Mouse (Mus musculus): ENCODE results near the gene Nccrp1. TPM values are rescaled to one million over a fixed set of nuclear protein-coding genes. Genes with fewer than 3 reads are reported as not detected.
A peak's percentile ranks its signal among the peaks of the same experiment; 100 is the strongest.

Gene Nccrp1
- polyA plus RNA-seq, 1 experiment from 2014 or later = not detected

DNA sequence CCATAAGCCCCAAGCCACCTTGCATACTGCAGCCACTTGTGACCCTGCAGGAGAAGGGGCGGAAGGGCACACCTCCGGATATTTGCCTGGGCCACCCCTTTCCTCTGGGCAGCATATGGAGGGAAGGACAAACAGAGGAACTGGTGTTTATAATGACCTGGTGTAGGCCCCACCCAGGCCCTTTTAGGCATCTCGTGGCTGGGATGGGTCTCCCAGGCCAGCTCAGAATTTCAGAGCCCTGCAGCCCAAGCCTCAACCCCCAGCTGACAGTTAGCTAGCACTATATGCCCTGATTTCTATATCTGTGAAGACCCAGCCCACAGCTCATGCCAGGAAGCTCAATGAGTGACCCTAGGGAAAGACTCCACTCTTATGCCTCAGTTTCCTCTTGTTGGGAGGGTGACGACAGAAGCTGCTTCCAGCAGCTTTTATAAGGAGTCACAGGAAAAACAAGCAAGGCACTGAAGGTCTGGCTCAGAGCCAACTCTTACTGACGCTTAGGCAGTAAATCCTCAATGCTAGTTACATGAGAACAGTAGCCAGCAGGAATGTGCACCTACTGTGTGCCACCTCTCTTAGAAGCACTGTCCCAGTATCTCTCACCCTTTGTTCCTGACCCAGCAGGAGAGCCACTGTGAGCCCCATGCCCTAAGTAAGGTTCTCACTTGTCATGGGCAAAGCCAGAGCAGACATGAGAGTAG, 24.1 kb upstream of the Nccrp1 start:
- H3K4me2 ChIP-seq (replicated peaks; ENCODE audit: low read depth) = peak overlapping the region; percentile 48
- peaks cover 33% of the 10 kb centered on the region for H3K36me3 ChIP-seq (ENCODE audit: control insufficient read depth, insufficient read depth)
- H3K27ac ChIP-seq (ENCODE audit: low read depth, low read length) = peak overlapping the region; percentile 76
- no peak overlapping the region for H3K4me3 ChIP-seq (ENCODE audit: low read depth, low read length)
- H3K9me3 ChIP-seq (ENCODE audit: control insufficient read depth) = no peaks in the 10 kb centered on the region
- TF ChIP-seq CTCF (IDR thresholded peaks at IDR 0.05; ENCODE audit: low read depth) = no peak
- H3K27me3 ChIP-seq (replicated peaks; ENCODE audit: control insufficient read depth, insufficient read depth, low read length) = no peaks in the 10 kb centered on the region
- WGBS = 19% methylated on average over 5 of the region's 5 CpGs
- H3K9ac ChIP-seq (ENCODE audit: low read depth, low read length) = no peak overlapping the region
- ATAC-seq = peak; percentile 2; the same call in 1 of the 2 replicates
- peaks cover 16% of the 10 kb centered on the region; the same call in 1 of the 2 replicates for H3K4me1 ChIP-seq (replicated peaks; ENCODE audit: control insufficient read depth, insufficient read depth, low read length)

DNA sequence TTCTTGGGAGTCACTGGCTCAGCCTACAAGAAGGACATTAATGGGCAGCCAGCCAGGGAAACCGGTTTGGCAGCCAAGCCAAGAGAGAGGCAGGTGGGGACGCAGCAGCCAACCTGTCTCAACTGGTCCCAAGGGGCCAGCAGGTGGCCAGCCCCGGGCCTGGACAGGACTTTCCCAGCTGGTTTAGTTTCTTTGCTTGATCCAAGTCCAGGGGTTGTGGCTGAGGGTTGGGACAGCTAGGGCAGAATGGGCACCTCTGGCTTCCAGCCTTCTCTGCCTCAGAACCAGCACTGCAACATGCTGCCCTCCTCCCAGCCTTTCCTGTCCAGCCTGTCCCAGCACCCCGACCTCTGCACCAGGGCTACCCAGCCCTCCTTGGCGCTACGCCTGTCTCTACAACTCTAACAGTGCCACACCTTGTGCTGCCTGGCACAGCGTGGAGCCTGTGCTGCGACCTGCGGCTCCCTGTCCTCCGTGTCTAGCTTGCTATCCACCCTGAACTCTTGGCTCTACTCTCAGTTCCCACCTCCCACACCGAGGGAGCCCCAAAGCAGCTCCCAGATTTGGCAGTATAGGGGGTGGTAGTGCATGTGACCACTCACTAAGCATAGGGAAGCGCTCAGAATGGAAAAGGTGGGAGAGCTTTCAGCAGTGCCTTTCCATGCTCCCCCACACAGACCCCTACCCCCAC, 23.4 kb upstream of the Nccrp1 start:
- peaks cover 40% of the 10 kb centered on the region for H3K36me3 ChIP-seq (ENCODE audit: control insufficient read depth, insufficient read depth)
- H3K27ac ChIP-seq (ENCODE audit: low read depth, low read length) = peak overlapping the region; percentile 76
- ATAC-seq = peak; percentile 85
- no peak overlapping the region for H3K4me3 ChIP-seq (ENCODE audit: low read depth, low read length)
- H3K4me1 ChIP-seq (replicated peaks; ENCODE audit: control insufficient read depth, insufficient read depth, low read length) = peaks cover 16% of the 10 kb centered on the region; the same call in 1 of the 2 replicates
- peak overlapping the region; percentile 48 for H3K4me2 ChIP-seq (replicated peaks; ENCODE audit: low read depth)
- H3K27me3 ChIP-seq (replicated peaks; ENCODE audit: control insufficient read depth, insufficient read depth, low read length) = no peaks in the 10 kb centered on the region
- H3K9me3 ChIP-seq (ENCODE audit: control insufficient read depth) = no peaks in the 10 kb centered on the region
- no peak overlapping the region for H3K9ac ChIP-seq (ENCODE audit: low read depth, low read length)
- 35% methylated on average over 12 of the region's 12 CpGs for WGBS
- peak; percentile 28 for TF ChIP-seq CTCF (IDR thresholded peaks at IDR 0.05; ENCODE audit: low read depth)

DNA sequence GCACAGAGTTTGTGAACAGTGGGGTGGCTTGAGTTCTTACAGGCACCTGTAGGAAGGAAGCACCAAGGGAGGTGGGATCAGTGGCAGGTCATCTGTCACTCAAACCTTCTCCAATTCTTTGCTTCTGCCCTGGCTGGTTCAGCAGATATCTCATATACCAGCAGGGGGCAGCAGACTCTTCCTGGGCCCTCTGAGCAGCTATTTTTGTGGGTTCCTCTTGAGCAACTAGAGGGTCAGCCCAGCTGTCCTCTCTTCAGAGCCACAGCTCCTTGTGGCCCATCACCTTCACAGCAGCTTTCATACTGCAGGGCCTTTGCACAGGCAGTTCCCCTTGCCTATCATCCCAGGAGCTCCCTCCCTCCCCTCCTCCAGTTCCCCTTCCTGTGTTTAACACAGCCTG, 21.2 kb upstream of the Nccrp1 start:
- ATAC-seq = no peak
- peak; percentile 92 for TF ChIP-seq CTCF (IDR thresholded peaks at IDR 0.05; ENCODE audit: low read depth)

DNA sequence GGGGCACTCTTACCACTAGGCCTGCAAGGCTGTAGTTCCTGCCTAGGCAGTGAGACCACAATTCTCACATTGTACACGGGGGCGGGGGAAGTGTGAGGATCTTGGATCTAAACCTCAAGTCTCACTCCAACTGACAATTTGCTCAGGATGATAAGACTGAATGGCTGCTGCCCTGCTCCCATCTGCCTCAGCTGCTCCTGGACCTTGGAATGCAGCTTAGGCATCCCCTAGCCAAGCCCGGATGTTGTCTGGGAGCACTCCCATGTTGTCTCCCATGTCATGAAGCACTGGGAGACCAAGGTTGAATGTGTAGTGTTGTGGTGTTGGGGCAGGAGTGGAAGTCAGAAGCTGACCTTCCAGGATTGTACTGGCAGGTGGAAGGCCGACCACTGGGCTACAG, 20.5 kb upstream of the Nccrp1 start:
- Histone ChIP-seq H3K4me1 (replicated peaks; ENCODE audit: control insufficient read depth, insufficient read depth, low read length) (0 out of 2 replicates have a peak, but pooled peaks cover 1% of the 10 kb centered on the region), H3K9me3 (ENCODE audit: control insufficient read depth) (no peaks in the 10 kb centered on the region), H3K27me3 (replicated peaks; ENCODE audit: control insufficient read depth, insufficient read depth, low read length) (no peaks in the 10 kb centered on the region), H3K4me3 (ENCODE audit: low read depth, low read length) (no peak overlapping the region), H3K9ac (ENCODE audit: low read depth, low read length) (no peak overlapping the region; the same call in 1 of the 2 replicates), H3K4me2 (replicated peaks; ENCODE audit: low read depth) (no peak overlapping the region), H3K36me3 (ENCODE audit: control insufficient read depth, insufficient read depth) (peaks cover 69% of the 10 kb centered on the region), H3K27ac (ENCODE audit: low read depth, low read length) (no peak overlapping the region)
- ATAC-seq = no peak
- no peak for TF ChIP-seq CTCF (IDR thresholded peaks at IDR 0.05; ENCODE audit: low read depth)
- WGBS = 86% methylated on average over 4 of the region's 4 CpGs

More for the DNA sequence above, 21.2 kb upstream of the Nccrp1 start:
- Histone ChIP-seq H3K36me3 (ENCODE audit: control insufficient read depth, insufficient read depth) (peaks cover 62% of the 10 kb centered on the region), H3K9me3 (ENCODE audit: control insufficient read depth) (no peaks in the 10 kb centered on the region), H3K4me3 (ENCODE audit: low read depth, low read length) (no peak overlapping the region), H3K27ac (ENCODE audit: low read depth, low read length) (no peak overlapping the region), H3K9ac (ENCODE audit: low read depth, low read length) (no peak overlapping the region), H3K4me1 (replicated peaks; ENCODE audit: control insufficient read depth, insufficient read depth, low read length) (peaks cover 9% of the 10 kb centered on the region; the same call in 1 of the 2 replicates), H3K27me3 (replicated peaks; ENCODE audit: control insufficient read depth, insufficient read depth, low read length) (no peaks in the 10 kb centered on the region), H3K4me2 (replicated peaks; ENCODE audit: low read depth) (no peak overlapping the region)

DNA sequence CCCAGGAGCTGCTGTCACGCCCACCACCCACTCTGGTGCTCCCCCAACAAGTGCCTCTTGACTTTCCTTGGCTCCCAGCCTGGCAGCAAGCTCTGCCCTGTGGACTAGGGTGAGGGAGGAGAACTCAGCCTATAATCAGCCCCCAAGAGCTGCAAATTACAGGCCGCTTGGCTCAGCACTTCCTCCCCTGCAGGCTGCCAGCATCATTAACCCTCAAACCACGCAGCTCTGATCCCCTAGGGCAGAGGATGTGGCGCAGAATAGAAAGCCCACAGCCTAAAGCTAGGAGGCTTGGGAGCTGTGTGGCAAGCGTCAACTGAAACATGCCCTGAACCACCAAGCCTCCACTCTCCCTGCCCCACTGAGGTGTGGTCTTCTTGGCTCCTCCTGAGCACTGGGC, 18.4 kb upstream of the Nccrp1 start:
- H3K4me2 ChIP-seq (replicated peaks; ENCODE audit: low read depth) = no peak overlapping the region
- H3K36me3 ChIP-seq (ENCODE audit: control insufficient read depth, insufficient read depth) = peaks cover 88% of the 10 kb centered on the region
- H3K9ac ChIP-seq (ENCODE audit: low read depth, low read length) = no peak overlapping the region
- no peak overlapping the region for H3K4me3 ChIP-seq (ENCODE audit: low read depth, low read length)
- no peaks in the 10 kb centered on the region for H3K4me1 ChIP-seq (replicated peaks; ENCODE audit: control insufficient read depth, insufficient read depth, low read length)
- TF ChIP-seq CTCF (IDR thresholded peaks at IDR 0.05; ENCODE audit: low read depth) = no peak
- no peaks in the 10 kb centered on the region for H3K9me3 ChIP-seq (ENCODE audit: control insufficient read depth)
- H3K27ac ChIP-seq (ENCODE audit: low read depth, low read length) = no peak overlapping the region
- ATAC-seq = no peak
- WGBS = 87% methylated on average over 5 of the region's 5 CpGs
- H3K27me3 ChIP-seq (replicated peaks; ENCODE audit: control insufficient read depth, insufficient read depth, low read length) = no peaks in the 10 kb centered on the region

DNA sequence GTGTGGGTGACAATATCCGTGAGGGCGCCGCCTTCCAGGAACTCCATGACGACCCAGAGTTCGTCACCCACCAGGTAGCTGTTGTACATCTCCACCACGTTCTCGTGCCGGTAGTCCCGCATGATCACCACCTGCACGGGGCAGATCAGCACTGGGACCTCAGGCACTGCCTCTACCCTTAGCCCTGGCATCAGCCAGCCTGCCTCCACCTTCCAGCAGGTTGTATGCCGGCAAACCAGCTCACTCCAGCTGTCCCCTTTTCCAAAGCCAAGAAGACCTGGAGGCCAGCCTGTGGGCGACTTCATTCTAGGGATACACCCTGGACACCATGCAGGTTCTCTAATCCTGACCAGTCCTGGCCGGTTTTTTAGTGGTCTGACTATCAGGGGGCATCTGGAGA, 15.9 kb upstream of the Nccrp1 start:
- Histone ChIP-seq H3K9me3 (ENCODE audit: control insufficient read depth) (no peaks in the 10 kb centered on the region), H3K4me3 (ENCODE audit: low read depth, low read length) (no peak overlapping the region), H3K4me2 (replicated peaks; ENCODE audit: low read depth) (no peak overlapping the region), H3K36me3 (ENCODE audit: control insufficient read depth, insufficient read depth) (peaks cover 95% of the 10 kb centered on the region), H3K27ac (ENCODE audit: low read depth, low read length) (no peak overlapping the region), H3K4me1 (replicated peaks; ENCODE audit: control insufficient read depth, insufficient read depth, low read length) (no peaks in the 10 kb centered on the region), H3K9ac (ENCODE audit: low read depth, low read length) (no peak overlapping the region), H3K27me3 (replicated peaks; ENCODE audit: control insufficient read depth, insufficient read depth, low read length) (no peaks in the 10 kb centered on the region)
- WGBS = 92% methylated on average over 13 of the region's 13 CpGs
- no peak for ATAC-seq
- TF ChIP-seq CTCF (IDR thresholded peaks at IDR 0.05; ENCODE audit: low read depth) = no peak

Measured in intestine, postnatal 0 days (tissue).